Mouse (Mus musculus) T-helper 17 cell (primary cell): ENCODE results near the gene Hist1h2ad.

Experiments used
- in situ Hi-C, 2 experiments: fragments of 300-600 bp; cut with MboI, MseI; formaldehyde crosslinking; loops; 1 replicate in 1 of 2; 2 replicates in 1 of 2; pipeline ENCODE4 v1.15.1; 2025; ENCODE audit warnings: high pct_unique_total_duplicates in 2 of 2

Hist1h2ad gene

GRCm38 (mm10) chr13:23561531-23561882 lies 12.7 kb upstream of the Hist1h2ad start:
- in situ Hi-C loops, result loop anchor here in 1 of 2 experiments (25.0 kb wide), 1 partner anchor 1749 kb away; the partner anchor contains the start of genes Hist1h2ao, Hist1h2bq and Hist1h4m

GRCm38 (mm10) chr13:23561883-23562659 lies 12.1 kb upstream of the Hist1h2ad start, which contains the start of gene Hist1h3e:
Gene Hist1h3e, minus strand, starts transcription at chr13:23562369.
- in situ Hi-C loops, result loop anchor here in 1 of 2 experiments (25.0 kb wide), 1 partner anchor 1750 kb away; the partner anchor contains the start of genes Hist1h2ao, Hist1h2bq and Hist1h4m

- in situ Hi-C loops, result loop anchor here in 1 of 2 experiments (25.0 kb wide), 1 partner anchor 1751 kb away; the partner anchor contains the start of genes Hist1h2ao, Hist1h2bq and Hist1h4m
Observed at GRCm38 (mm10) chr13:23562699-23563462, 11.3 kb upstream of the Hist1h2ad start.

- in situ Hi-C loops, result loop anchor here in 1 of 2 experiments (25.0 kb wide), 1 partner anchor 1752 kb away; the partner anchor contains the start of genes Hist1h2ao, Hist1h2bq and Hist1h4m
Observed at GRCm38 (mm10) chr13:23564482-23564881, 9.7 kb upstream of the Hist1h2ad start.

- in situ Hi-C loops, result loop anchor here (5.0 to 25.0 kb wide), 5 partner anchors 112 to 1853 kb away; partner anchors contain the start of genes Hist1h2ac (in 1 of the 2), Hist1h2ah (in 1 of the 2), Hist1h2ai (in 1 of the 2) and Hist1h2ao (in 1 of the 2)
Observed at GRCm38 (mm10) chr13:23570261-23571021, 3.7 kb upstream of the Hist1h2ad start.

GRCm38 (mm10) chr13:23571022-23571503 lies 3.1 kb upstream of the Hist1h2ad start, which contains the start of the genes Hist1h2ae and Hist1h2bg:
Gene Hist1h2ae, minus strand, starts transcription at chr13:23571220.
Gene Hist1h2bg, plus strand, starts transcription at chr13:23571396.
- in situ Hi-C loops, result loop anchor here (5.0 to 25.0 kb wide), 5 partner anchors 111 to 1854 kb away; partner anchors contain the start of genes Hist1h2ac (in 1 of the 2), Hist1h2ah (in 1 of the 2), Hist1h2ai (in 1 of the 2) and Hist1h2ao (in 1 of the 2)

- in situ Hi-C loops, result loop anchor here (5.0 to 25.0 kb wide), 5 partner anchors 111 to 1854 kb away; partner anchors contain the start of genes Hist1h2ac (in 1 of the 2), Hist1h2ah (in 1 of the 2), Hist1h2ai (in 1 of the 2) and Hist1h2ao (in 1 of the 2)
Observed at GRCm38 (mm10) chr13:23571504-23572217, 2.5 kb upstream of the Hist1h2ad start.

- in situ Hi-C loops, result loop anchor here (5.0 to 25.0 kb wide), 5 partner anchors 110 to 1855 kb away; partner anchors contain the start of genes Hist1h2ac (in 1 of the 2), Hist1h2ah (in 1 of the 2), Hist1h2ai (in 1 of the 2) and Hist1h2ao (in 1 of the 2)
Observed at GRCm38 (mm10) chr13:23572218-23573033, 1.8 kb upstream of the Hist1h2ad start.

- in situ Hi-C loops, result loop anchor here (5.0 to 25.0 kb wide), 5 partner anchors 109 to 1856 kb away; partner anchors contain the start of genes Hist1h2ac (in 1 of the 2), Hist1h2ah (in 1 of the 2), Hist1h2ai (in 1 of the 2) and Hist1h2ao (in 1 of the 2)
Observed at GRCm38 (mm10) chr13:23573034-23573897, 915 bp upstream of the Hist1h2ad start.

GRCm38 (mm10) chr13:23574546-23575170 lies 477 bp downstream of the Hist1h2ad start:
- in situ Hi-C loops, result loop anchor here (5.0 to 25.0 kb wide), 6 partner anchors 37 to 1857 kb away; partner anchors contain the start of genes Hist1h2ac (in 1 of the 2), Hist1h2ah (in 1 of the 2), Hist1h2ai (in 1 of the 2) and Hist1h2ao (in 1 of the 2)

GRCm38 (mm10) chr13:23575271-23575851 lies 1.2 kb downstream of the Hist1h2ad start, which contains the start of gene Hist1h3d:
Gene Hist1h3d, plus strand, starts transcription at chr13:23575763.
- in situ Hi-C loops, result loop anchor here in 1 of 2 experiments (5.0 kb wide), 1 partner anchor 38 kb away; the partner anchor contains the start of gene Hist1h3g

- in situ Hi-C loops, result loop anchor here in 1 of 2 experiments (5.0 kb wide), 1 partner anchor 39 kb away; the partner anchor contains the start of gene Hist1h3g
Observed at GRCm38 (mm10) chr13:23575864-23576313, 1.7 kb downstream of the Hist1h2ad start.

GRCm38 (mm10) chr13:23576351-23576881 lies 2.2 kb downstream of the Hist1h2ad start:
- in situ Hi-C loops, result loop anchor here in 1 of 2 experiments (5.0 kb wide), 1 partner anchor 39 kb away; the partner anchor contains the start of gene Hist1h3g

- in situ Hi-C loops, result loop anchor here in 1 of 2 experiments (5.0 kb wide), 1 partner anchor 40 kb away; the partner anchor contains the start of gene Hist1h3g
Observed at GRCm38 (mm10) chr13:23576906-23577639, 2.9 kb downstream of the Hist1h2ad start.

- in situ Hi-C loops, result loop anchor here in 1 of 2 experiments (5.0 kb wide), 1 partner anchor 41 kb away; the partner anchor contains the start of gene Hist1h3g
Observed at GRCm38 (mm10) chr13:23577835-23578234, 3.7 kb downstream of the Hist1h2ad start.
